Mouse (Mus musculus) T-helper 17 cell (primary cell): Measurements from ENCODE around the gene Sh3tc1.

Experiments used
- in situ Hi-C, 2 experiments: fragments of 300-600 bp; cut with MboI, MseI; formaldehyde crosslinking; loops; 1 replicate in 1 of 2; 2 replicates in 1 of 2; pipeline ENCODE4 v1.15.1; 2025; ENCODE audit warnings: high pct_unique_total_duplicates in 2 of 2

The Sh3tc1 gene

DNA sequence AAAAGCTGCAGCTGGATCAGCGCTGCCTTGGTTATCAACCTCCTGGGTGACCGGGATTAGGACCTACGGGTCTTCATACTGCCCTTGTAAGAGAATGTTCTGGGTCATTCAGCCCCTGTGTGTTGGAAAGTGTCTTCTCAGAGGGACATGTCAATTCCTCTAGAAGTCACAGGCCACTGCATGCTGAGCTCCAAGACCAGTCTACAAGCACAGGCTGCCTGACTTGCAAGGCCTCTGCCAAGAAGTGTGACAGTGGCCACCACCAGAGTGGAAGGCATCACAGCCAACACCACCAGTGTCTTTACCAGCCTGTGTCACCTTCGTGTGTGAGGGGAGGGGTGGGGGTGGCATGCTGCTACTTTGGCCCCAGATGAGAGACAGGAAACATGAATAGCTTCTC is 16.2 kb upstream of the Sh3tc1 start:
- in situ Hi-C loops, result loop anchor here in 1 of 2 experiments (25.0 kb wide), 1 partner anchor 106 kb away; no protein-coding TSS in a partner anchor

DNA sequence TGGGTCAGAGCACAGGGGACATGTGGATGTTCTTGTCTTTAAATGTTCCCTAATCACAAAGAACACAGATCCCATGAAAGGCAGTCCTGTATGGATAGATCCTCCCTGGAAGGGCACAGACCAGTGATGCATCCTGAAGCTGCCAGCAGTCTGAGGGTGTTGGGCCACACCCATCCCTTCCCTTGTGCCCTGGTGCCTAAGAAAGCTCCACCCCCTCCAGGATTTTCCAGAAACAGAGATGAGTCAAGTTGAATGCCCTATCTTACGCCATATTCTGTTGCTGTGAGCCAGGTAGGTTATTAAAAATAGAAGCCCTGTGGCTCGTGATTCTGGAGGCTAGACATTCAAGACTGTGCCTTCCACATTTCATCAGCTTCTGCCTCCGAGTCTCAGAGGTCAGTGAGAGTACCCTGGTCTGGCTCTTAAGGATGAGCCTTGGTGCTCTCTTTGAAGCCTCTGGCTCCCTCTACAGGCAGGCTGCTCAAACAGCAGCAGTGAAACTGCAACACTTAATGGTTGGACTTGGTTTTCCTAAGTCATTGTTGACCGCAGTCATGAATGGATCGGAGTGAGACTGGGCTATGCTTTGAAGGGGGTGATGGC is 15.4 kb upstream of the Sh3tc1 start:
- in situ Hi-C loops, result loop anchor here in 1 of 2 experiments (25.0 kb wide), 1 partner anchor 107 kb away; no protein-coding TSS in a partner anchor

DNA sequence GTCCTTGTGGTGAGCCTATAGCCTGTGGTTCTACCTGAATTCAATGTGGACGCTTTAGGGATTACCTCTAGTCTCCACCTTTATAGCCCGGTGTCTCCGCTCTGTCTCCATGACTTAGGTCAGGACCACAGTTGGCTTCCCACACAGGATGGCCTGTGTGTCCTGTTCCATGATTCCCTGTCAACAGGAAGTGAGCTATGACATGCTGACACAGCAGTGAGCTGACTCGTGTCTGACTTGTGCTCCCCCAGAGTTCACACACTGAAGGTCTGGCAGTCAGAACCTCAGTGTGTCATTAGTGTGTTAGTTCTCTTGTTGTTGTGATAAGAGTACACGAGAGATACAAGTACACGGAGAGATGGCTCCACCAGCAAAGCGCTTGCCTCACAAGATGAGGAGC is 11.2 kb upstream of the Sh3tc1 start:
- in situ Hi-C loops, result loop anchor here in 1 of 2 experiments (25.0 kb wide), 1 partner anchor 111 kb away; no protein-coding TSS in a partner anchor

DNA sequence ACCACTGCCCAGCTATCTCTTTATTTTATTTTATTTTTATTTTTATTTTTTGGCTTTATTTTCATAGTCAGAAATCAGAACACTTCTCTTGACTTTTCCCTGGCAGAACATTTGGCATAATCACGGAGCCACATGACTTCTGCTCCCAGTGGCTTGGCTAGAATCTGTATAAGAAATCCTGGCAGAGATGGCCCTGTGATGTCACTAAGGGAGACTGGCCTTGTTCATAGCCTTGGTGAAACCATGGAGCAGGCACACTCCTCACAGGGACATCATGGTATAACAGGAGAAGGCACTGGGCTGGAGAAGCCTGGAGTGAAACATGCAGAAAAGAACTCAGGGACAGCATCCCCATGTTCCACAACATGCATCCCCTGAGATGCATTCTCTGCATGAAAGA is 10.2 kb upstream of the Sh3tc1 start:
- in situ Hi-C loops, result loop anchor here in 1 of 2 experiments (25.0 kb wide), 1 partner anchor 112 kb away; no protein-coding TSS in a partner anchor

DNA sequence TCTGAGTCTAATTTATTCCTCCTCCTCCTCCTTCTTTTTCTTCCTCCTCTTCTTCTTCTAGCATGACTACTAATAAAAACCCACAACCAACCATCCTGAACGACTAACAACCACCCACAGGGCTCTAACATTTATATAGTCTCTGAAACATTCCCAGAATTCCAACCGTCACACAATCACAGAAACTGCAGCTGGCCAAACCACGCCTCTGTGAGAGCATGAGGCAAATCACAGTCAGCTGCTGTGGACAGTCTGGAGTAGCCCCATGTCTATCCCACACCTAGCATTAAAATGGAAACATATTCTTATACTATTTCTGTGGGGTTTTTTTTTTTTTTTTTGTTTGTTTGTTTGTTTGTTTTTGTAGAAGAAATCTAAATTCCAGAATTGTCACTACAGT is 9.6 kb upstream of the Sh3tc1 start:
- in situ Hi-C loops, result no loop called here

DNA sequence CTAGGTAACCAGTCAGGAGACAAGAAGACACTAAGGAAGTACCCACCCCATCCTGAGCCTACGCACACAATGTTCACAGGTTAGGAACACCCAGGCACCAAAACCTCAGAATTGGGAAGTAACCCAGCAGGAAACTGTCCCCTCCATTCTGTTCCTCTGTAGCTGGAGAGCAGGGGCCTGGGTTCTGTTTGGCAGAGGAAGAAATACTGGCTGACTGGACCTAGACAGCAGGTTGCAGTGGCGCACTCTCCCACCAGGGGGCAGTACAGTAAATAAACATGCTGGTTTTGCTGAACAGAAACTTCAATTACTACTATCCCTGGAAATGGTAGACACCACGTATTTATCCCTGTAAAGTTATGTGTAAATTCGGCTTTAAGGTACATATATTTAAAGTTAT is 7.1 kb upstream of the Sh3tc1 start:
- in situ Hi-C loops, result no loop called here

DNA sequence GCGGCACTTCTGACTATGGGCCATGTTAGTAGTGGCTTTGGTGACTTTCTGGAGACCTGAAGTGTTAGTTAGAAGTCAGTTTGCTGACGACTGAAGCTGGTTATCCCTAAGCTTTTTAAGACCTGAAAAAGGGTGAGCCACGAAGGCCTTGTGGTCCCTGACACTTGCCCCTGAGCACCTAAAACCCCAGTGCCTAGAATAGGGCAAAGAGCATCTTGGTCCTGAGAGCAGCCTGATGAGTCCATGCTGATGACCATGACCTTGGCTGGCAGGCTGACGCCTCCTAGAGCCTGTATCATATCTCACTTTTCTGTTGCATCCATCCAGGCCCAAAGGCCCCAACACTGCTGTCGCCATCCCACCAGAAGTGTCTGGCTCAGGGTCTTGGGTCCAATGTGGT is 5.6 kb upstream of the Sh3tc1 start:
- in situ Hi-C loops, result no loop called here

DNA sequence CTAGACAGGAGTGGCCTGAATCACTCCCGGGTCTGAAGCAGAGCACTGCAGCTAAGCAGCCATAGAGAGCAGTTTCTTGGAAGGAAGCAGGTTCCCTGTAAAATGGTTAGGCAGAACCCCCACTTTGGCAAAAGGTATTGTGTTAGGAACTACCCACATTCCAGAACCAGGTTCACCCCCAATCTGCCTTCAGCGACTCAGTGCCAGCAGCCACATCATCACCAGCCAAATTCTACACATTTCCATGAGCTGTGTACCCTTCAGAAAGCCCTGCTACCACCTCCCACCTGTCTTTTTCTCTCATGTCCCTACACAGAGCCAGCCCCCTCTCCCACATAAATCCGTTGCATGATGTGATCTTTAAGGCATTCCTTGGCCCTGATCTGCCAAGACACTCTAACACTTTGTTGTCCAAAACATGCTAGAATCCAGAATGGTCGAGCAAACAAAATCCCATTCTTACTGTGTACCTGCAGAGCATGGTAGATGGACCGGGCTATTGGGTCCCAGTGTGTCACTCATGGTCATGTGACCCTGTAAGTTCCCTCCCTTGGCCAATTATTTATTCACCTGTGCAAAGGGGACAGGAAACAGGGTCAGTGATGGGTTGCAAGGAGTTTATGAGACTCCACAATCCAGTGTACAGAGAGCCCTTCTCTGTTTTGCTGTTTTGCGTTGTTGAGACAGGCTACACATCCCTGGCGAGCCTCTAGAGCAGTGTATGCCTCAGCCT is 4.4 kb upstream of the Sh3tc1 start:
- in situ Hi-C loops, result no loop called here

DNA sequence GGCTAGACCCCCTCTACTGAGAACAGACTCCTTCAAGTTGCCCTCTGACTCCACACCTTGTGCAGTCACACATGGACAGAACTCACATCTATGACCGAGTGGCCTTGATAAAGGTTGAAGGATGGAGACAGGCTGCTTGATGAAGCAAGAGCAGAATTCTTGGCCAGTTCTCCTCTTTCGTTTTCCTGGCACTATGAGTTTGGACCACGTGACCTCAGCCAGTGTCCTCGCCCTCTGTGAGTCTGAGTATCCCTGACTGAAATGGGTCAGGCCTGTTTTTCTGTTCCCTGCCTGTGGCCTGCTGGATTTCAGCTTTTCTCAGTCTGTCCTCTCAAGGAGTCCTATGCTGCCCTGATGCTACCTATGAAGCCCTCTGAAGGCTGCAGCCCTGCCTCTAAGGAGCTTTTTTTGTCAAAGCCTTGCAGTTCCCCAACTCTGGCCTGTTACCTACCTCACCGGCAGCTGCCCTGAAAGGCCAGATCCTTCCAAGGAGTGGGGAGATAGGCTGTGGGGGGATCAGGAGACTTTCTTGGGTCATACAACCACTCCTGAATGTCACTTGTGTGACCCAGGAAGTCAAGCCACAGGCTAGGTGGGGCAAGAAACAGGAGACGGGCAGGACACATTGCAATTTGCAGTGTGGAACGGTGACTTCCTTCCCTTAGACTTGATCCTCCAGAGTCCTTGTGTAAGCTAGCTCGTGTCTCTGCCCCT is 3.6 kb upstream of the Sh3tc1 start:
- in situ Hi-C loops, result no loop called here

DNA sequence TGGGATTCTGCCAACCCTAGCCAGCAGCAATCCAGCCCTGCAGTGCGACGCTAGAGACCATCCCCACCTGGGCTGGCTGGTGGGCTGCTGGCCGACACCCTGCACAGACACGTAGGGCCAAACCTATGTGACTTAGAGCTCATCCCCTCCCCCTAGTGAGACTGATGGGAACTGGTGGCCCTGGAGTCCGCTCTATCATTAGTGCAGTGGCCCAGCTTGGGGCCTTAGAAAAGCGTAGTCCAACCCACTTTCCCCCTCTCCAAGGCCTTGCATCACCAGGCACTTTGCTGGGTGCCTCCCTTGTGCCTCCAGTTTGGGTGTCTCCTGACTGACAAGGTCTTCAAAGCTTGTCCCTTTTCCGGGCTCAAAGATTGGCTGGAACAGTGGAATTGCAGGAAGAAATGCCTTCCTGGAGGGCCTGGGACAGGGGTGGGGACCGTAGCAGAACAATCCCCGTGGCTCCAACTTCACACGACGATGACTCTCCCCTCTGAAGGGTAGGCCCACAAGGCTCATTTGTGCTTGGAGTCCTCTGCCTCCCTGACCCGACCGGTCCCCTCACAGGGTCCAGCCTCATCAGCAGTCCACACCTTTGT is 1.5 kb upstream of the Sh3tc1 start:
- in situ Hi-C loops, result no loop called here

DNA sequence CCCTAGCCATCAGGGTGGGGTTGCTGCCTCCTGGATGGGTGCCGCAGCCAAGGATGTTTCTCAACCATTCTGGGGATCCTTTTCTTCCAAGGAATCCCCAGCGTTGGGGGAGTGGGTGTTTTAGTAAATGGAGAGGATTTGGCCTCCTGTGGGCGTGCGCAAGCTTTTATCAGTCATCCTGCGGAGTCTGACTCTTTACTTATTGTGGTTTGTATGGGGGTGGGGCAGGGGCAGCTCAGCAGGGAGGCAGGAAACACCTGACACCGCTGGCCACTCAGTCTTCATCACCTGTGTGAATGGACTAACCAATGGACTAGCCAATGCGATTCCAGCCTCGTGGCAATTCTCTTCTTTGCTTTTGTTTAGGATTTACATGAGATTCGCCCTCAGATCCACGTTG is 929 bp upstream of the Sh3tc1 start:
- in situ Hi-C loops, result no loop called here

DNA sequence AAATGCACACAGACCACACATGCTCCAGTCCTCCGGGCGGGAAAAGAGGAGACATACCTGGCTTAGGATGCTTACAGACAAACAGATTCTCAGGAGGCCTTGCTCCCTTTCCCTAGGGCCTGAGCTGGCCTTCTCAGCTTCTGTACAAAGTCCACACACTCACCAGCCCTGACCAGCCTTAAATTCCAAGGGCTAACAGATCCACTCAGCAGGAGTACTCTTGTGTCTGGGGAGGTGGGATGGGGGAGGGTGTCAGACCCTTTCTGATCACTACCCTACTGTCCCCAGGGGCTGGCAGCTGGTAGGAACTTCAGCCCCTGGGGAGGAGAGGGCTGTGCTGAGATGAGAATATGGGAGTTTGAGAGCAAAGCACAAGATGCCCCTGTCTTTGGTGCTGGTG is 782 bp downstream of the Sh3tc1 start:
- in situ Hi-C loops, result no loop called here

DNA sequence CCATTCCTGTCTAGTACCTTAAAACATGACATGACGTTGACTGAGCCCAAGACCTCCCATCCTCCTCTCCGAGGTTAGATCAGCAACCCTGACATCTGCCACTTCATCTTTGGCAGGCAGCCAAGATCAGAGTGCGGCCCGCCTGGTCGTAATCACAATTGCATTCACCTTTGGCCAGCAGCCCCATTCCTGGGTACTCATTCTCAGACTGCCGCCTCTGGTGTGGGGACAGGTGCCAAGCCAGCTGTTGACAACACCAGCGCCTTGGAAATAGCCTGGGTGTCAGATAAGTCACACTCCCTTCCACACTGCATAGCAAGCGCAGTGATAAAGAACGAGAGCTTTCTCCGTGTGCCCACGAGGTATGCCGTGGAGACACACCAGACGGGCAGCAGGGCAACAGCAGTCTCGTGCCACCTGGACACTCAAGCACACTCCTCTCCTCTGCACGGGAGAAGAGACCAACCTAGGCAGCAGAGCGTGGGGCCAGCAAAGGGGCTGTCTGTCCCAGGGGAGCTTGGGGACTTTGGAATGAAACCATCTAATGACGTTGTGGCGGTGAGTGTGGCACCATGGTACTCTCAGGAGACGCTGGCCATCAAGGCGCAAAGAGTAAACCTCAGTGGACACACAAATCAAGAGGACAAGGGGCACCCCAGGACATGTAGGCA is 2.4 kb downstream of the Sh3tc1 start:
- in situ Hi-C loops, result no loop called here

DNA sequence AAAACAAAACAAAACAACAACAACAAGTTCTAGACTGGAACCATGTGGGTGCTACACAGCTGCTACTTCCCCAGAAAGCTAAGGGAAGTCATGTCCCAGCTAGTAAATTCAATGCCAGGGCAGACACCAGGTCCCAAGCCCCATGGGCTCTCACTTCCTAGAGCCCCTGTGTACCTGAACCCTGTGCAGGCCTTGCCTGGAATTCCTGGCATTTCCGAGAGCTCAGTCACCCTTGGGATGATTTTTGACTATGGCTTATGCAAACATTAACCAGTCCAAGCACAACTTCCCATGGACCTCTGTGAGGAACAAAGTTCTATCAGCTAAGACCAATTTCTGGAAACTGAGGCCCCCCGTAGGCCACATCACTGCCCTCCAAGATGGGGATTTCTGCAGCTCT is 6.3 kb downstream of the Sh3tc1 start:
- in situ Hi-C loops, result no loop called here

DNA sequence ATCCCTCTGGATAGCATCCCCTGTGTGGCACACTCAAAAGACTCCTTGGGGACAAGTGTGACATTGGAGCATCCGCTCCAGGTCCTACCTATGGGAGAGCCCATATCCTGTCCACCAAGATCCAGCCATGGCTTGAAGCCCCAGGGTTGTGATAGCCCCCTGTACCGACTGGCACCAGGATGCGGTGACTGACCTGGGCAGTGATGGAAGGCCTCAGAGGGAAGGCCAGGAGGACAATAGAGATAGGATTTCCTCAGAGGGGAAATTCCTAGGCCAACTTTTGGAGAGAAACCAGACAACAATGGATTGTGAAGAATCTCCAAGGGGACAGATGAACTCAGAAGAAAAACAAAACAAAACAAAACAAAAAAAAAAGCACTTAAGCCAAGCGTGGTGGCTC is 8.8 kb downstream of the Sh3tc1 start:
- in situ Hi-C loops, result no loop called here

DNA sequence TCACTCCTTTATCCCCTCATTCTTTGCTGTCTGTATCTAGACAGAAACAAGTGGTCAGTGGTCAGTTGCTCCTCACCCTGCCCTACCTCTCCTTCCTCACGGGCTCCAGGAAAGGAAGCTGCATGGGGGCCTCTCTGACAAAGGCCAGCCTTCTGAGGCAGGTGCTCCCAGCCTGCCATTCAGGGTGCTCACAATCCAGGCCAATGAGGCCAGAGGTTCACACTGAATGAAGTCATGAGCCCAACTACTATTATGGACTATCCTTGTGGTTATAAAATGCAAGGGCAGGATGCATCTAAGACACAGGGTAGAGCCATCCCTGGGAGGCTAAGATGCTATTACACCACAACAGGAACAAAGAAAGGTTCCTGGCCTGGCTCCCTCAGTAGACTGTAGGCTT is 9.2 kb downstream of the Sh3tc1 start:
- in situ Hi-C loops, result no loop called here

DNA sequence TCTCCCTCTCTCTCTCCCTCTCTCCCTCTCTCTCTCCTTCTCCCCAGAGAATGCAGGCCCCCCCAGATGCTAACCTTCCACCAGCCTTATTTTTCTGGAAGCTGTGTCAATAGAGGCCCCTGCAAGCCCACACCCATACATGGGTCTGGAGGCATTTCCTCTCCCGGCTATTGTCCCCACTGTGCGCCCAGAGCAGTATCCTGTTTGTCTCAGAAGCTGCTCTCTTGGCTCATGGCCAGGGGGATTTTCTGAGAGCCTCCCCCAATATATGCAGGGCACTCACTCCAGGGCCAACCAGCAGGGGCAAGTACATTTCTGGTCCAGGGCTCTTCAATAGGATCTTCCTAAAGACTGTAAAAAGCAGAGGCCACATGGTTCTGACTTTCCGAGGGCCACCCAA is 9.9 kb downstream of the Sh3tc1 start:
- in situ Hi-C loops, result no loop called here

DNA sequence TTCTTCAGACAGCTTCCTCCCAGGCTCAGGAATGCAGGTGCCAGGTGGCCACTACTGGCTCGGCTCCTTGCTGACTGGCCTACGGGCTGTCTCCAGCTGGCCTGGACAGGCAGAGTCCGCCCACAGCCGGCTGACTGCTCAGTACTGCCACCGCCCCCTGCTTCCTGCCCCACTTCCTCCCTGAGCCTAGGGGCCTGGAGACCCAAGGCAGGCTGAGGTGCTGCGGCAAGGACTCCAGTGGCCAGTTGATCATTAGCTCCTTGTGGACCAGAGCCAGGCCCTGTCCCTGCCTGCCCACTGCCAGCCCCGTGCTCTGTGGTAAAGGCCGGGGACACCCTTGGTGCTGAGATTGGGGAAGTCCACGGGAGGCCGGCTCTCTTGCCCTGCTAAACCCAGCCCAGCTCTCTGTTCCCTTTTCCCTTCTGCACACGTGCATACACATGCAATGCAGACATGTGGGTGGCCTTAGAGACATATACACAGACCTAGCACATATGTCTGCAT is 10.8 kb downstream of the Sh3tc1 start:
- in situ Hi-C loops, result no loop called here

DNA sequence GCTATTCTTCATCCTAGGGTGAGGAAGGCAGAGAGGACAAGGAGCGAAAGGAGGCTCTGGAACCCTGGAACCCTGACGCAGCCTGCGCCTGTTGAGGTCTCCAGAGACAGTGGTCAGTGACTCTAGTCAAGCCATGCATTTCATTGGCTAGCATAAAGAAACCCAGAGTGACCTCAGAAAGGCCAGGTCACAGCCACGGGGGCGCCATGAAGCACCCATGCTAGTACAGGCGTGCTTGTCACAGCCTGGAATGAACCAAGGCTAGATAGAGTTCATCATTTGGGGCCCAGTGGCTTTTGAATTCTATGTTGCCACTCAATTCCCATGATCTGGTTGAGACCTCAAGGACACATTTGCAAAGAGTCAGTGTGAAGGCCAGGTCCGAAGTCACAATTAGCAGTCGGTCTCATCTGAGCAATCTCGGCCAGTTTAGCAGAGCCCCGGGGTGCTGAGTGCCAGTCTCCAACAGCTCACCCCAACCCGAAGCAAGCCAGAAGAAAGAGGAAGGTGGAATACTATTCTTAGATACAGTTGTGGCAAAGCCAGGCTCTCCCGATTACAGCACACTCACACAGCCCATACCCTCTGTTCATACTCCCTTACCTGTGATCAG is 11.3 kb downstream of the Sh3tc1 start:
- in situ Hi-C loops, result no loop called here

DNA sequence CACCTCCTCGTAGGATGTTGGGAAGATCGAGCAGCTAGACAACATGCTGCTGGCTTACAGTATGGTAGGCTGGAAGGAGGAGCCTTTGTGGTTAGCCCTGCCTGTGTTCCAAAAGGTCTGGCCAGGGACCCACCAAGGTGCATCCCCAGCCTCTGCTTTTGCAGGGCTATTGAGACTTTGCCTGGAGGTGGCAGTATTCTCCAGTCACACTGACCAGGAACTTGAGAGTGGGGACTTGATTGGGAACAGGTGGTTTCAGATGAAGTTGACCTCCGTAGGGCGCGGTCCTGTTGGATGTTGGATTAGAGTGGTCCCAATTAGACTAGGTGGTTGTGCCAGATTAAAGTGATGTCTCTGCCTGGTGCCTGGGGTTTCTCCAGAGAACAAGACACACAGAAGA is 12.3 kb downstream of the Sh3tc1 start:
- in situ Hi-C loops, result no loop called here

DNA sequence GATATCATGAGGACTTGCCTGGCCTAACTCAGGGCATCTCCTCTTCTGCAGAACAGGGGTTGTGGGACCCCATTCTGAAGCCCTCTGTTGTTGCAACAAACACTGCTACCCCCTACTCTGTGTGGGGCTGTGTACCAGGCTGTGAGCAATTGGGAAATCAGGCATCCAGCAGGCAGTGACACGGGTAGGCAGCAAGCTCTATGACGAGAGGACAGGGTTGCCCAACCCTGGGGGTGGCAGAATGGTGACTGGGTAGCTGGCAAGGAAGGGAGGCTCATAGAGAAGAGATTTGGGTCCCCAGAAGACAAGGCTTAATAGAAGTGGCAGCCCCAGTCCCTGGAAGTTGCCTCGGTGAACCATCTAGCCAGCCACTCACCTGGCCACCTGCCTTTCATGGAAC is 13.9 kb downstream of the Sh3tc1 start:
- in situ Hi-C loops, result no loop called here
